Mouse (Mus musculus) G1E (cell line): Measurements from ENCODE around the gene Vac14.

Experiments
- CTCF ChIP-seq: IDR thresholded peaks from 2 replicates; pipeline ENCODE4 v1.5.1; 2012; ENCODE audit warnings: low read depth, low read length, inconsistent platforms, mixed read lengths
- GATA1 ChIP-seq: IDR thresholded peaks from 2 replicates; pipeline ENCODE4 v1.6.1; 2012; ENCODE audit warnings: borderline replicate concordance, low read length, inconsistent platforms, mixed read lengths
- TAL1 ChIP-seq: conservative IDR thresholded peaks from 2 replicates; pipeline ENCODE4 v1.6.1; 2012; ENCODE audit warnings: low read depth, low read length, inconsistent platforms, mixed read lengths

GRCm38 (mm10) chr8:110662545-110662944 lies 44.2 kb downstream of the Vac14 start:
- TF ChIP-seq CTCF, result no peak
- TF ChIP-seq GATA1, result no peak
- no peak for TF ChIP-seq TAL1
